Mouse (Mus musculus) thymus, adult 2 months (tissue): ENCODE results near the gene Rasal3.

ENCODE experiments used
- CTCF ChIP-seq: fragments of 200-500 bp; IDR thresholded peaks from 2 replicates; pipeline ENCODE4 v1.5.1; 2012; ENCODE audit warnings: mild to moderate bottlenecking, control low read depth, low read length, moderate library complexity, borderline replicate concordance; ENCODE audit not compliant: control insufficient read depth, poor library complexity, insufficient read depth; ENCODE audit errors: extremely low read depth
- POLR2A ChIP-seq: fragments of 200-500 bp; IDR thresholded peaks from 2 replicates; pipeline ENCODE4 v1.6.1; 2012; ENCODE audit warnings: mild to moderate bottlenecking, low read length, control low read depth, moderate library complexity; ENCODE audit not compliant: control insufficient read depth, poor library complexity, insufficient read depth; ENCODE audit errors: extremely low read depth

DNA sequence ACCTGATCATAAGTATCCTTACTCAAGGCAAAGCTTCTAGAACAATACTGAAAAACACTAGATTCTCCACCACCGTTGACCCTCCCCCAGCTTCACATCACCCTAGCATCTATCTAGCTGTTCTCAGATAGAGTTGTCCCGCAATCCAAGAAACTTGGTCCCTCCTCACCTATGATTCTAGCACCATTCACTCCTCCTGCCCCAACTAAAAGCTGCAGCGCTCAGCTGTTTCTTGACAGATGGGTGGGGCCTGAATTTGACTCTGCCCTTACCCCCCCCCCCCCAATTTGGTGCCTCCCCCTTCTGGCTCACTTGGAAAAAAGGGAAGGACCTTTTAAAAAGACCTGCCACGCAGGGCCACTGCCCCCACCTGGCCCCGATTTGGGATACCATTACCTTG, 38.5 kb downstream of the Rasal3 start:
- no peak for TF ChIP-seq CTCF
- TF ChIP-seq POLR2A: no peak
